In the genomic region with DNA sequence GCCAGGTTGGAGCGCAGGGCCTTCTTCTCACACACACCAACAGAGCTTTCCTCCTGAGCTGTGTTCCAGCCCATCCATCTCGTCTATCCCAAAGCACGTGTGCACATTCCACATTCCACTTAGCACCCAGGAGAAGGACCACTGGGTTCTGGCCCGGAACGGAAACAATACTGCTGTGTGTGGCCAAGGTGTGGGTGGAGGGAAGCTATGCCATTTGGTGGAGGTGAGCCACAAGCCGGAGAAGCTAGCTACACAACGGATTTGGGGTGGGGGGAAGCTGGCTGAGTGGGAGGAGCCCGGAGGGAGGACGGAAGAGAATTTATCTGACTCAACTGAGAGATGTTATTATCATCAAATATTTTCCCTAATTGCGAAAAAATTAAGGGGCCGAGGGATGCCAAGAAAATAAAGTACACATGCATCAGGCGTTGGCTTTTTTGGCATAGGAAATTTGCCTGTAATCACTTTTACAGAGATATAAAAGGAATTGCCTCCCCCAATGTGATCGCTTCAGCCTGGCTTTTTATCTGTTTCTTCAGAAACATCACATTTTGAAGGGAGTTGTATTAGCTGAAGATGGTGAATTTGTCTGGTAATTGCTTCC, we compare ENCODE assay signal across 12 mouse cellular contexts. TPM values are rescaled to one million over a fixed set of nuclear protein-coding genes. Genes with fewer than 3 reads are reported as not detected.
DNase-seq lines count a peak whose midpoint lies in the region.
"Had no signal": no experiment of that assay in that cellular context is flagged by ENCODE, and none has a peak within 500 bp of the region (broad histone marks: within the 10 kb centered on the region; RNA-seq: fewer than 3 reads in every experiment).

No protein-coding gene starts in this region.

- peak; percentile 26 for DNase-seq in layer of hippocampus, adult 11-12 months (ENCODE audit: low spot score)
- DNase-seq in layer of hippocampus, postnatal 14 days (ENCODE audit: low spot score in 2 of 2) = no peak
- DNase-seq in urinary bladder, postnatal 25 days (ENCODE audit: low spot score) = peak; percentile 20
- DNase-seq in urinary bladder, adult 2 months (ENCODE audit: low spot score) = no peak
- peak; percentile 22 for DNase-seq in heart, postnatal 4 days
- peak; percentile 22 to 51 for DNase-seq in urinary bladder, postnatal 36 days (ENCODE audit: low spot score in 2 of 2)
- no peak for DNase-seq in frontal cortex, postnatal 36 days (ENCODE audit: low spot score in 2 of 2)
- DNase-seq in thymus, postnatal 14 days = no peak
- DNase-seq: cerebellum, adult 9-10 months; kidney, adult 18-20 months had no signal

RNA-seq across cellular contexts. Expression of a gene that starts 29.2 kb away (rescaled TPM):
- total RNA-seq in layer of hippocampus, postnatal 14 days (2021) = under 1 TPM; 0.48 to 0.51 TPM
- polyA plus RNA-seq in urinary bladder, adult 2 months (2012; rRNA removed) = 43.0 and 78.3 TPM in 2 replicates
- total RNA-seq in heart, postnatal 4 days (2021) = 1 to 10 TPM; 6.2 to 6.5 TPM
- polyA plus RNA-seq: limb, embryonic 10.5 days; macrophage had no signal

RNA-seq across cellular contexts. Expression of a gene that starts 47.5 kb away (rescaled TPM):
- total RNA-seq in layer of hippocampus, postnatal 14 days (2021) = 100 to 1,000 TPM; 153 to 155 TPM
- polyA plus RNA-seq in urinary bladder, adult 2 months (2012; rRNA removed) = 85.8 and 88.0 TPM in 2 replicates
- total RNA-seq in heart, postnatal 4 days (2021) = 100 to 1,000 TPM; 192 to 200 TPM

RNA-seq across cellular contexts. Expression of a gene that starts 59.0 kb away (rescaled TPM):
- total RNA-seq in layer of hippocampus, postnatal 14 days (2021) = 10 to 100 TPM; 31.0 to 33.1 TPM
- polyA plus RNA-seq in urinary bladder, adult 2 months (2012; rRNA removed) = 45.6 and 49.8 TPM in 2 replicates
- total RNA-seq in heart, postnatal 4 days (2021) = 10 to 100 TPM; 20.4 to 21.6 TPM

Comparison
In these comparisons a context has a peak if more than half of its experiments do, and no peak if none do; other contexts are left out.
1. DNase-seq: peak in layer of hippocampus, adult 11-12 months (single experiment), urinary bladder, postnatal 25 days (single experiment), heart, postnatal 4 days (single experiment) and urinary bladder, postnatal 36 days (2 of 2); none in layer of hippocampus, postnatal 14 days (0 of 2), urinary bladder, adult 2 months (single experiment), frontal cortex, postnatal 36 days (0 of 2) and thymus, postnatal 14 days (single experiment).
2. RNA of a gene that starts 29.2 kb away (total RNA-seq): 6.2 to 6.5 TPM in heart, postnatal 4 days; 0.48 to 0.51 TPM in layer of hippocampus, postnatal 14 days; every median in the first group is over 4 times any median in the second.